Mouse (Mus musculus) thymus, postnatal 0 days (tissue): ENCODE results near the gene Hspb6. TPM values are rescaled to one million over a fixed set of nuclear protein-coding genes. Genes with fewer than 3 reads are reported as not detected.

Experiments used
- microRNA-seq: library from miRNA; unstranded; fragments of <30 nt; microRNA quantifications from one replicate; pipeline ENCODE4, GENCODE M21; 2016; ENCODE audit warnings: borderline number of aligned reads
- polyA plus RNA-seq: library from polyadenylated mRNA; unstranded; fragments of >200 nt; fragmentation: Nextera tagmentation; extraction: Ambion mirVana; gene quantifications from 2 replicates; pipeline ENCODE4 v1.2.1, GENCODE M21; 2015

Gene Hspb6
- polyA plus RNA-seq, 1 experiment from 2014 or later: 7.5 TPM

Small RNAs within 50 kb of the gene (microRNA-seq; reads per million reads assigned to microRNA genes)
- gene Gm38670 (3.3 reads per million), gene Mir3569 (1.2 reads per million)

Other genes with a start within 250 kb of the Hspb6 start
- 71.3 and 71.8 TPM in 2 replicates for gene Alkbh6, start 243.5 kb upstream of the Hspb6 start, polyA plus RNA-seq
- 7.6 and 9.5 TPM in 2 replicates for gene Syne4, start 237.4 kb upstream of the Hspb6 start, polyA plus RNA-seq
- gene E130208F15Rik, start 230.4 kb upstream of the Hspb6 start, polyA plus RNA-seq: 0.68 and 2.0 TPM in 2 replicates
- gene Sdhaf1, start 228.3 kb upstream of the Hspb6 start, polyA plus RNA-seq: 19.0 and 22.7 TPM in 2 replicates
- gene Lrfn3, start 189.4 kb upstream of the Hspb6 start, polyA plus RNA-seq: 0.14 and 0.18 TPM in 2 replicates
- 112 and 116 TPM in 2 replicates for gene Tyrobp, start 138.4 kb upstream of the Hspb6 start, polyA plus RNA-seq
- gene Hcst, start 132.3 kb upstream of the Hspb6 start, polyA plus RNA-seq: 110 and 139 TPM in 2 replicates
- 20.2 and 20.3 TPM in 2 replicates for gene Nfkbid, start 130.4 kb upstream of the Hspb6 start, polyA plus RNA-seq
- 1.3 and 2.8 TPM in 2 replicates for gene Aplp1, start 106.6 kb upstream of the Hspb6 start, polyA plus RNA-seq
- 0.10 and 0.17 TPM in 2 replicates for gene Kirrel2, start 94.5 kb upstream of the Hspb6 start, polyA plus RNA-seq
- 0.29 and 0.46 TPM in 2 replicates for gene Nphs1, start 93.9 kb upstream of the Hspb6 start, polyA plus RNA-seq
- not detected in 2 replicates for gene Prodh2, start 58.6 kb upstream of the Hspb6 start, polyA plus RNA-seq
- gene Arhgap33, start 17.1 kb upstream of the Hspb6 start, polyA plus RNA-seq: 3.6 and 4.6 TPM in 2 replicates
- gene Proser3, start 121 bp downstream of the Hspb6 start, polyA plus RNA-seq: 3.6 and 5.2 TPM in 2 replicates
- 91.1 and 96.6 TPM in 2 replicates for gene Lin37, start 7.7 kb downstream of the Hspb6 start, polyA plus RNA-seq
- 101 and 112 TPM in 2 replicates for gene U2af1l4, start 11.1 kb downstream of the Hspb6 start, polyA plus RNA-seq
- 8.4 and 9.8 TPM in 2 replicates for gene Gm49396, start 11.2 kb downstream of the Hspb6 start, polyA plus RNA-seq
- gene Psenen, start 11.4 kb downstream of the Hspb6 start, polyA plus RNA-seq: 203 and 204 TPM in 2 replicates
- gene Igflr1, start 13.2 kb downstream of the Hspb6 start, polyA plus RNA-seq: 4.0 and 7.8 TPM in 2 replicates
- gene Kmt2b, start 36.5 kb downstream of the Hspb6 start, polyA plus RNA-seq: 7.2 and 9.3 TPM in 2 replicates
- 0.31 and 0.32 TPM in 2 replicates for gene Zbtb32, start 46.7 kb downstream of the Hspb6 start, polyA plus RNA-seq
- gene Upk1a, start 60.7 kb downstream of the Hspb6 start, polyA plus RNA-seq: 0.75 and 0.90 TPM in 2 replicates
- gene Cox6b1, start 74.0 kb downstream of the Hspb6 start, polyA plus RNA-seq: 989 and 1,078 TPM in 2 replicates
- not detected in 2 replicates for gene Etv2, start 83.7 kb downstream of the Hspb6 start, polyA plus RNA-seq
- 151 and 153 TPM in 2 replicates for gene Rbm42, start 98.1 kb downstream of the Hspb6 start, polyA plus RNA-seq
- gene Haus5, start 112.8 kb downstream of the Hspb6 start, polyA plus RNA-seq: 50.2 and 51.0 TPM in 2 replicates
- gene Pmis2, start 119.4 kb downstream of the Hspb6 start, polyA plus RNA-seq: not detected in 2 replicates
- gene 2200002J24Rik, start 146.7 kb downstream of the Hspb6 start, polyA plus RNA-seq: 0.81 and 1.2 TPM in 2 replicates
- gene Atp4a, start 160.0 kb downstream of the Hspb6 start, polyA plus RNA-seq: 1.4 and 1.5 TPM in 2 replicates
- gene Tmem147, start 177.4 kb downstream of the Hspb6 start, polyA plus RNA-seq: 173 and 184 TPM in 2 replicates
- 0.43 TPM in 1 of 2 replicates, not detected in the other for gene Gapdhs, start 191.5 kb downstream of the Hspb6 start, polyA plus RNA-seq
- 2.0 and 4.1 TPM in 2 replicates for gene Sbsn, start 199.3 kb downstream of the Hspb6 start, polyA plus RNA-seq
- 10.7 and 12.7 TPM in 2 replicates for gene Dmkn, start 211.6 kb downstream of the Hspb6 start, polyA plus RNA-seq
- gene Krtdap, start 235.7 kb downstream of the Hspb6 start, polyA plus RNA-seq: 36.0 and 39.0 TPM in 2 replicates